Mouse (Mus musculus) urinary bladder, postnatal 25 days (tissue): Measurements from ENCODE around the gene Mtrf1l.

Source experiments
- DNase-seq: peaks from one replicate; pipeline ENCODE4 v3.0.0; 2022; ENCODE audit warnings: low spot score

The Mtrf1l gene

GRCm38 (mm10) chr10:5804691-5805156, 19.0 kb downstream of the Mtrf1l start:
- no peak for DNase-seq

GRCm38 (mm10) chr10:5803739-5804138, 20.0 kb downstream of the Mtrf1l start:
- DNase-seq = no peak

GRCm38 (mm10) chr10:5802866-5803265, 20.8 kb downstream of the Mtrf1l start:
- DNase-seq = no peak

- DNase-seq = no peak
Measured at GRCm38 (mm10) chr10:5800490-5800889, 23.2 kb downstream of the Mtrf1l start.

GRCm38 (mm10) chr10:5798069-5798468, 25.6 kb downstream of the Mtrf1l start:
- no peak for DNase-seq

- DNase-seq = peak; percentile 50
Measured at GRCm38 (mm10) chr10:5790657-5791056, 33.1 kb downstream of the Mtrf1l start.

- DNase-seq = no peak
Measured at GRCm38 (mm10) chr10:5786923-5787322, 36.8 kb downstream of the Mtrf1l start.
